Mouse (Mus musculus) kidney, adult 2 months (tissue): ENCODE measurements around the gene Gm14137.

Experiments used
- CTCF ChIP-seq: fragments of 200-500 bp; conservative IDR thresholded peaks from 2 replicates; pipeline ENCODE4 v1.5.1; 2011; ENCODE audit warnings: low read depth, mild to moderate bottlenecking, control low read depth, low read length, moderate library complexity, mixed read lengths; ENCODE audit not compliant: insufficient read depth, insufficient read length
- POLR2A ChIP-seq: fragments of 200-500 bp; IDR thresholded peaks from one replicate; pipeline ENCODE4 v1.6.1; 2011; ENCODE audit warnings: low read depth, low read length, control low read depth

DNA sequence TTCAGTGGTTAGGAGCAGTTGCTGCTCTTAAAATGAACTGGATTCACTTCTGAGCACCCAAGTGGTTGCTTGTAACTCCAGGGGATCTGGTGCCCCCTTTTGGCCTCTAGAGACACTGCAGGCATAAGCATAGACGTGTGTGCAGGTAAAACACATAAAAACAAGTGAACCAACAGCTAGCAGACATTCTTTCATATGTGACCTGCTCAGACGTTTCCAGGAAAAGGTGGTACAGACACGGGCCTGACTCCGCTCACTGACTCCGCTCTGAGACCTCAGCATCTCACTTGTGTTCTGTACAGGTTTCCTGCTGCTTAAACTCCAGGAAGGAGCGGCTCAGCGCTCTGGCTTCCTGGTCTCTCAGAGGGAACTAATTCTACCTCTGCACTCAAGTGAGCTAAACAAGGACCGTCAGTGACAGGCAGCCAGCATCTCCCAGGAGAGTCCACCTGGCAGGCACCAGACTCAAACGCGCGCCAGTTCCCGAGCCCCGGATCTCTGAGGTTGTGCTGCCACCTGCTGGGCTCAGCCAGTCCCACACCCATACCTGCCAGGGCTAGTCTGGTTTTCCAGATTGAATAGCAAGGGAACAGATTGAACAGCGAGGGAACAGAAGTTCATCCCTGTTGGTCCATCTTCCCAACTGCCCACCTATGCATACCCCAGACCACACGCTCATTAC lies 14.9 kb downstream of the Gm14137 start:
- TF ChIP-seq CTCF (peak; percentile 95), POLR2A (no peak)
